Mouse (Mus musculus) fibroblast of lung, adult 2 months (primary cell): Measurements from ENCODE around the gene Mfsd4a.

Experiments
- DNase-seq: peaks from one replicate; pipeline ENCODE4 v3.0.0-alpha.2; 2011; ENCODE audit warnings: low read depth

Mfsd4a gene

DNA sequence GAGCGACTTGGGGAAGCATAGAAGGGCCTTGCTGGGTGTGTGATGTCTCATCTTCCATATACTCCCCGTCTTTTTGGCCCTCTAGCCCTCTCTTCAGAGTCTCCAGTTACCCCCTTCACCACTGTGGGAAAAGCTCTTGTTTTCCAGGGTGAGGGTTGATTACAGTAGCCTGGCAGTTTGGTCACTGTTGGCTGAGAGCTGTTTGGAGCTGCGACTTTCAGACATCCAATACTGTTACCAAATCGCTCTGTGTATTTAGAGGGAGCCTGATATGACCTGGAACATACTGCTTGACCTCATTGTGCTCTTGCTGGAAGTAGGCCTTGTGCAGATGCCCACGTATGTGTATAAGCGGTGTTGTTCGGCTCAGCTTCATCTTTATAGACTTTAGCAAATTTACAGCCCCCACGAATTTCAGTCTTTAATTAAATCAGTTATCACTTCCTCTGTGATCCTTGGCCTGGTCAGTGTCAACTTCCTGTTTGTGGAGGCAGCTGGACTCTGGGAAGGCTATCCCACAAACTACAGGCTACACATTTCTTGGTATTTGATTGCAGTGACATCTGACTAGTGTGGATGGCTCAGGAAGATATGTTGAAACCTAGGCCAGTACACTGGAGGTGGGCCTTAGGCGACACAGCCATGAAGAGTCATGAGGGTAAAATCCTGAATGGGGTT, 77.6 kb downstream of the Mfsd4a start:
- no peak for DNase-seq

DNA sequence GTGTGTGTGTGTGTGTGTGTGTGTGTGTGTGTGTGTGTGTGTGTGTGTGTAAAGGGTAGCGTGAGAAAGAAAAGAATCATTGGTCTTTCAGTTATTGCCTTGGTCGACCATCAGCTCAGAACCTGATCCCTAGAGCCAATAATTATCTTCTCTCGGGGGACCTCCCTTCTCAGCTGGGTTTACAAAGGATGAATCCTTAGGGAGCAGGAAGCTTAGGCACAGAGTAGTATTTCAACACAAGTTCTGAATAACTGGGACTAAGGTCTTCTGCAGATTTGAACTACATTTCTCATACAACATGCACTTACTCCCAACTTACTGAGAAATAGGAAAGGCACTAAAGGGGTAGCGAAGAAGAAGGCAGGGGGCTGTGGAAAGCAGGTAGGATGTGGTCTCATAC, 78.4 kb downstream of the Mfsd4a start:
- no peak for DNase-seq

- DNase-seq, result no peak
Measured at GRCm38 (mm10) chr1:131987432-131987831, 80.4 kb downstream of the Mfsd4a start.

GRCm38 (mm10) chr1:131983806-131984205, 84.1 kb downstream of the Mfsd4a start:
- no peak for DNase-seq

GRCm38 (mm10) chr1:131982907-131983306, 85.0 kb downstream of the Mfsd4a start:
- DNase-seq, result peak; percentile 22

- no peak for DNase-seq
Measured at GRCm38 (mm10) chr1:131981378-131982013, 86.4 kb downstream of the Mfsd4a start.

- DNase-seq, result no peak
Measured at GRCm38 (mm10) chr1:131980471-131980870, 87.4 kb downstream of the Mfsd4a start.

- DNase-seq, result no peak
Measured at GRCm38 (mm10) chr1:131976886-131977285, 91.0 kb downstream of the Mfsd4a start.

- no peak for DNase-seq
Measured at GRCm38 (mm10) chr1:131973991-131974390, 93.9 kb downstream of the Mfsd4a start.
